Mouse (Mus musculus) CH12.LX (cell line): Measurements from ENCODE around the gene Rerg.

Experiments
- CTCF ChIP-seq, 2 experiments: IDR thresholded peaks in 1 of 2; conservative IDR thresholded peaks in 1 of 2; 2 replicates each; pipeline ENCODE4 v1.5.1; 2011 to 2012; ENCODE audit warnings: low read depth in 2 of 2, low read length in 2 of 2, improper control_type of control experiment in 1 of 2, inconsistent platforms in 1 of 2, mild to moderate bottlenecking in 1 of 2, moderate library complexity in 1 of 2
- EP300 ChIP-seq: IDR thresholded peaks from 2 replicates; pipeline ENCODE4 v1.6.1; 2011; ENCODE audit warnings: low read length, improper control_type of control experiment
- HCFC1 ChIP-seq: IDR thresholded peaks from 2 replicates; pipeline ENCODE4 v1.6.1; 2012; ENCODE audit warnings: low read depth, mild to moderate bottlenecking, inconsistent platforms, low read length, improper control_type of control experiment
- MAX ChIP-seq: IDR thresholded peaks from 2 replicates; pipeline ENCODE4 v1.6.1; 2011; ENCODE audit warnings: low read length, improper control_type of control experiment
- MXI1 ChIP-seq: IDR thresholded peaks from 2 replicates; pipeline ENCODE4 v1.6.1; 2011; ENCODE audit warnings: mild to moderate bottlenecking, low read depth, low read length, improper control_type of control experiment
- POLR2A ChIP-seq: IDR thresholded peaks from 2 replicates; pipeline ENCODE4 v1.6.1; 2011; ENCODE audit warnings: low read depth, mild to moderate bottlenecking, improper control_type of control experiment, low read length
- RCOR1 ChIP-seq: conservative IDR thresholded peaks from 2 replicates; pipeline ENCODE4 v1.6.1; 2012; ENCODE audit warnings: low read depth, mild to moderate bottlenecking, inconsistent platforms, low read length, improper control_type of control experiment
- SIN3A ChIP-seq: IDR thresholded peaks from 2 replicates; pipeline ENCODE4 v1.6.1; 2012; ENCODE audit warnings: low read length, improper control_type of control experiment, inconsistent platforms
- SMC3 ChIP-seq: IDR thresholded peaks from 2 replicates; pipeline ENCODE4 v1.6.1; 2011; ENCODE audit warnings: low read depth, low read length, improper control_type of control experiment
- USF2 ChIP-seq: conservative IDR thresholded peaks from 2 replicates; pipeline ENCODE4 v1.6.1; 2011; ENCODE audit warnings: low read depth, low read length, improper control_type of control experiment
- ZMIZ1 ChIP-seq: IDR thresholded peaks from 2 replicates; pipeline ENCODE4 v1.6.1; 2012; ENCODE audit warnings: low read depth, mild to moderate bottlenecking, inconsistent platforms, low read length, improper control_type of control experiment

- TF ChIP-seq MXI1 = no peak
- TF ChIP-seq MAX = no peak
- no peak for TF ChIP-seq USF2
- TF ChIP-seq CTCF (conservative IDR thresholded peaks at IDR 0.05 in 1 of 2, IDR thresholded peaks at IDR 0.05 in 1 of 2; ENCODE audit: low read depth in 2 of 2, low read length in 2 of 2) = no peak
- TF ChIP-seq POLR2A = no peak
- no peak for TF ChIP-seq SMC3
- no peak for TF ChIP-seq HCFC1
- no peak for TF ChIP-seq RCOR1
- no peak for TF ChIP-seq SIN3A
- no peak for TF ChIP-seq EP300
- TF ChIP-seq ZMIZ1 = no peak
Observed at GRCm38 (mm10) chr6:137125433-137125832, 44.9 kb downstream of the Rerg start.
